Mouse (Mus musculus): Measurements from ENCODE around the gene Gm2244.
"Not testable (repeated sequence)": the region's sequence is repeated elsewhere in the genome, so short reads cannot be mapped to it uniquely, and the experiment has no call there.

Gm2244 gene

DNA sequence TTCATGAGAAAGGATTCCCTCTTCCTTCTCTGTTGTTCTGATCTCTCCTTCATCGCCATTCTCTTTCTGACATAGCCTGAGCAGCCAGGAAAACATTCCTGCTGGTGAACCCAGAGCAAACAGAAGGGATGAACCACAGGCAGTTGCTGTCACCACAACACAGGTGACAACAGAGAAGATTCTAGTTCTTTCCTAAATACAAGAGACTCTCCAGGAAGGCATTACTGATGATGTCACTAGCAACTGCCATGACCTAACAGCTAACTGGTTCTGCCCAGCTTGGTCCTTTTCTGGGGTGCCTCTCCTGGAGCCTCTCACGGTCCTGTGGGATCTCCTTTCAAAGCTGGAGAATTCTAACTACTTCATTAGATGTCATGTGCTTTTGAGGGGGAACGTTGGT is at the start of gene Gm2244:
Gm2244 (minus strand) TSS at position 101 of the 400 bp plus-strand sequence.
- DNase-seq: not testable (repeated sequence)

DNA sequence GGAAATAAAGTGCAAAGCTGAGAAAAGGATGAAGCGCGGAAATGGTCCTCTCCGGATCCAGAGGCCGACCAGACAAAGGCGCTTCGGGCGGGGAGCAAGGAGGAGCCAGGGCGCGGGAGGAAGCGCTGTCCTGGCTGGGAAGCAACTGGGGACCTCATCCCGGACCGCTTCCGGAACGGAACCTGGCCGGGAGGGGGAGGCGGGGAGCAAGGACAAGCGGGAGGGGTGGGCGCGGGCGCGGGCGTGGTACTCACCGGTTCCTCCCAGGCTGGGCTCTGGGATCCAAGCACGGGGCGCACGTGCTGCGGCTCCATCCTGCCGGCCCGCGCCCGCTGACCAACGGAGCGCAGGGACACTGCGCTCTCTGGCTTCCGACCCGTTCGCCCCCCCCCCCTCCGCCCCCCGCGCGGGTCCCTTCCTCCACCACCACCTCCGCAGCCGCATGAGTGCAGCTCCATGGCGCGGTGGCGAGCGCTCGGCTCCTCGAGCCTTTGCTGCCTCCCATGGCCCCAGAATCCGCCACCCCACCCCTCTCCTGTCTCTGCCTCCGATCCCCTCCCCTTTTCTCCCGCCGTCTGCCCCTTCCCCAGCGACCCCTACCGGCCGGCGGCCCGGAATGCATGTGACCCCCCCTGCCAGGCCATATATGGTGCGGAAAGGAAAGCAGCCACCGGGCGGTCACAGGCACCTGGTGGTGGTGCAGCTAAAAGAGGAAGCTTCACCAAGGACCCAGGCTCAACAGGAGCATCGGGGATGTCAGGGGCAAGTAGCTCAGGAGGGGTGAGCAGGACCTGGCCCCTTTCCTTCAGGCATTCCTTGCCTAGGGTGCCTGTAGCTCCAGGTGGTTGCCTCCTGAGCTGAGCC is 35.3 kb upstream of the Gm2244 start, which contains the start of gene Gm2237:
Gm2237 (minus strand) TSS at position 332 of the 864 bp plus-strand sequence.
- peak; percentile 4 for DNase-seq
